Mouse (Mus musculus): ENCODE measurements around the gene Ube2h. TPM values are rescaled to one million over a fixed set of nuclear protein-coding genes. Genes with fewer than 3 reads are reported as not detected.

Ube2h gene
- polyA plus RNA-seq, 1 experiment = 78.9 TPM

GRCm38 (mm10) chr6:30276375-30276774, 28.0 kb downstream of the Ube2h start:
- WGBS = 37% methylated on average over 3 of the region's 3 CpGs

GRCm38 (mm10) chr6:30275159-30275847, 29.0 kb downstream of the Ube2h start:
- DNase-seq = no peak
- H3K27ac ChIP-seq (ENCODE audit: insufficient read depth, low read length) = no peak overlapping the region
- WGBS = 50% methylated on average over 5 of the region's 5 CpGs
- TF ChIP-seq POLR2A (IDR thresholded peaks at IDR 0.05; ENCODE audit: borderline replicate concordance, insufficient read depth, low read length) (no peak), CTCF (IDR thresholded peaks at IDR 0.05; ENCODE audit: borderline replicate concordance, insufficient read depth, low read depth, low read length) (no peak)
- H3K4me1 ChIP-seq (ENCODE audit: control insufficient read depth, insufficient read depth, low read length) = peaks cover 9% of the 10 kb centered on the region
- H3K27me3 ChIP-seq (ENCODE audit: control insufficient read depth, insufficient read depth, low read length) = no peaks in the 10 kb centered on the region
- H3K4me3 ChIP-seq (replicated peaks; ENCODE audit: insufficient read depth, low read depth, low read length) = no peak overlapping the region

More at GRCm38 (mm10) chr6:30276375-30276774, 28.0 kb downstream of the Ube2h start:
- no peak overlapping the region for H3K27ac ChIP-seq (ENCODE audit: insufficient read depth, low read length)
- peaks cover 9% of the 10 kb centered on the region for H3K4me1 ChIP-seq (ENCODE audit: control insufficient read depth, insufficient read depth, low read length)
- no peaks in the 10 kb centered on the region for H3K27me3 ChIP-seq (ENCODE audit: control insufficient read depth, insufficient read depth, low read length)
- no peak overlapping the region for H3K4me3 ChIP-seq (replicated peaks; ENCODE audit: insufficient read depth, low read depth, low read length)
- no peak for DNase-seq
- TF ChIP-seq POLR2A (IDR thresholded peaks at IDR 0.05; ENCODE audit: borderline replicate concordance, insufficient read depth, low read length) = no peak
- no peak for TF ChIP-seq CTCF (IDR thresholded peaks at IDR 0.05; ENCODE audit: borderline replicate concordance, insufficient read depth, low read depth, low read length)

- 29% methylated on average over 3 of the region's 3 CpGs for WGBS
- H3K27ac ChIP-seq (ENCODE audit: insufficient read depth, low read length) = no peak overlapping the region
- TF ChIP-seq CTCF (IDR thresholded peaks at IDR 0.05; ENCODE audit: borderline replicate concordance, insufficient read depth, low read depth, low read length) (no peak), POLR2A (IDR thresholded peaks at IDR 0.05; ENCODE audit: borderline replicate concordance, insufficient read depth, low read length) (no peak)
Measured at GRCm38 (mm10) chr6:30272911-30273310, 31.4 kb downstream of the Ube2h start.

GRCm38 (mm10) chr6:30272338-30272905, 31.9 kb downstream of the Ube2h start:
- no peak overlapping the region for H3K4me3 ChIP-seq (replicated peaks; ENCODE audit: insufficient read depth, low read depth, low read length)
- H3K4me1 ChIP-seq (ENCODE audit: control insufficient read depth, insufficient read depth, low read length) = peaks cover 9% of the 10 kb centered on the region
- TF ChIP-seq POLR2A (IDR thresholded peaks at IDR 0.05; ENCODE audit: borderline replicate concordance, insufficient read depth, low read length) (no peak), CTCF (IDR thresholded peaks at IDR 0.05; ENCODE audit: borderline replicate concordance, insufficient read depth, low read depth, low read length) (no peak)
- DNase-seq = no peak
- H3K27ac ChIP-seq (ENCODE audit: insufficient read depth, low read length) = no peak overlapping the region
- H3K27me3 ChIP-seq (ENCODE audit: control insufficient read depth, insufficient read depth, low read length) = no peaks in the 10 kb centered on the region
- WGBS = 63% methylated on average over 11 of the region's 11 CpGs

More at GRCm38 (mm10) chr6:30272911-30273310, 31.4 kb downstream of the Ube2h start:
- no peak for DNase-seq
- H3K4me3 ChIP-seq (replicated peaks; ENCODE audit: insufficient read depth, low read depth, low read length) = no peak overlapping the region
- peaks cover 9% of the 10 kb centered on the region for H3K4me1 ChIP-seq (ENCODE audit: control insufficient read depth, insufficient read depth, low read length)
- H3K27me3 ChIP-seq (ENCODE audit: control insufficient read depth, insufficient read depth, low read length) = no peaks in the 10 kb centered on the region

GRCm38 (mm10) chr6:30269846-30270245, 34.5 kb downstream of the Ube2h start:
- no peaks in the 10 kb centered on the region for H3K4me1 ChIP-seq (ENCODE audit: control insufficient read depth, insufficient read depth, low read length)
- no peak for DNase-seq
- TF ChIP-seq CTCF (IDR thresholded peaks at IDR 0.05; ENCODE audit: borderline replicate concordance, insufficient read depth, low read depth, low read length) (no peak), POLR2A (IDR thresholded peaks at IDR 0.05; ENCODE audit: borderline replicate concordance, insufficient read depth, low read length) (no peak)
- no peak overlapping the region for H3K4me3 ChIP-seq (replicated peaks; ENCODE audit: insufficient read depth, low read depth, low read length)
- H3K27ac ChIP-seq (ENCODE audit: insufficient read depth, low read length) = no peak overlapping the region
- H3K27me3 ChIP-seq (ENCODE audit: control insufficient read depth, insufficient read depth, low read length) = no peaks in the 10 kb centered on the region
- WGBS = 83% methylated on average over 5 of the region's 5 CpGs

- 52% methylated on average over 7 of the region's 7 CpGs for WGBS
- H3K27me3 ChIP-seq (ENCODE audit: control insufficient read depth, insufficient read depth, low read length) = no peaks in the 10 kb centered on the region
- H3K27ac ChIP-seq (ENCODE audit: insufficient read depth, low read length) = no peak overlapping the region
- DNase-seq = no peak
- H3K4me3 ChIP-seq (replicated peaks; ENCODE audit: insufficient read depth, low read depth, low read length) = no peak overlapping the region
- H3K4me1 ChIP-seq (ENCODE audit: control insufficient read depth, insufficient read depth, low read length) = no peaks in the 10 kb centered on the region
- TF ChIP-seq CTCF (IDR thresholded peaks at IDR 0.05; ENCODE audit: borderline replicate concordance, insufficient read depth, low read depth, low read length) = no peak
- no peak for TF ChIP-seq POLR2A (IDR thresholded peaks at IDR 0.05; ENCODE audit: borderline replicate concordance, insufficient read depth, low read length)
Measured at GRCm38 (mm10) chr6:30267486-30267885, 36.9 kb downstream of the Ube2h start.

GRCm38 (mm10) chr6:30265402-30265801, 38.9 kb downstream of the Ube2h start:
- H3K4me1 ChIP-seq (ENCODE audit: control insufficient read depth, insufficient read depth, low read length) = no peaks in the 10 kb centered on the region
- no peak overlapping the region for H3K27ac ChIP-seq (ENCODE audit: insufficient read depth, low read length)
- DNase-seq = no peak
- 65% methylated on average over 4 of the region's 4 CpGs for WGBS
- no peak overlapping the region for H3K4me3 ChIP-seq (replicated peaks; ENCODE audit: insufficient read depth, low read depth, low read length)
- TF ChIP-seq POLR2A (IDR thresholded peaks at IDR 0.05; ENCODE audit: borderline replicate concordance, insufficient read depth, low read length) = no peak
- no peak for TF ChIP-seq CTCF (IDR thresholded peaks at IDR 0.05; ENCODE audit: borderline replicate concordance, insufficient read depth, low read depth, low read length)
- H3K27me3 ChIP-seq (ENCODE audit: control insufficient read depth, insufficient read depth, low read length) = no peaks in the 10 kb centered on the region

- peak in 1 of 2 experiments; percentile 16 for DNase-seq
- 42% methylated on average over 4 of the region's 4 CpGs for WGBS
- no peaks in the 10 kb centered on the region for H3K4me1 ChIP-seq (ENCODE audit: control insufficient read depth, insufficient read depth, low read length)
- no peak for TF ChIP-seq CTCF (IDR thresholded peaks at IDR 0.05; ENCODE audit: borderline replicate concordance, insufficient read depth, low read depth, low read length)
- TF ChIP-seq POLR2A (IDR thresholded peaks at IDR 0.05; ENCODE audit: borderline replicate concordance, insufficient read depth, low read length) = no peak
- H3K27me3 ChIP-seq (ENCODE audit: control insufficient read depth, insufficient read depth, low read length) = no peaks in the 10 kb centered on the region
- H3K27ac ChIP-seq (ENCODE audit: insufficient read depth, low read length) = no peak overlapping the region
- H3K4me3 ChIP-seq (replicated peaks; ENCODE audit: insufficient read depth, low read depth, low read length) = no peak overlapping the region
Measured at GRCm38 (mm10) chr6:30263053-30263452, 41.3 kb downstream of the Ube2h start.
